Mouse (Mus musculus) forebrain, postnatal 0 days (tissue): ENCODE results near the gene Wnt3a. TPM values are rescaled to one million over a fixed set of nuclear protein-coding genes. Genes with fewer than 3 reads are reported as not detected.

Source experiments
- ATAC-seq: fragments of 200-750 bp; cut with Nextera tagmentation; 2 replicates; pipeline ENCODE4 v1.8.0; 2017; ENCODE audit warnings: mild to moderate bottlenecking, moderate library complexity
- DNase-seq: peaks from one replicate; pipeline ENCODE4 v3.0.0-alpha.2; 2015
- H3K27ac ChIP-seq: fragments of 300-500 bp; sonication (generic); 2 replicates; pipeline ENCODE4 v1.5.1; 2014; ENCODE audit warnings: low read depth, mild to moderate bottlenecking, antibody characterized with exemption, low read length, moderate library complexity, mixed read lengths
- H3K27me3 ChIP-seq: fragments of 300-500 bp; sonication (generic); 2 replicates; pipeline ENCODE4 v1.6.1; 2014; ENCODE audit warnings: mild to moderate bottlenecking, low read length, mixed read lengths; ENCODE audit not compliant: insufficient read depth
- H3K36me3 ChIP-seq: fragments of 300-500 bp; sonication (generic); 2 replicates; pipeline ENCODE4 v1.6.1; 2014; ENCODE audit warnings: mild to moderate bottlenecking, moderate library complexity; ENCODE audit not compliant: insufficient read depth
- H3K4me1 ChIP-seq: fragments of 300-500 bp; sonication (generic); 2 replicates; pipeline ENCODE4 v1.6.1; 2014; ENCODE audit warnings: antibody characterized with exemption; ENCODE audit not compliant: insufficient read depth
- H3K4me2 ChIP-seq: fragments of 300-500 bp; sonication (generic); 2 replicates; pipeline ENCODE4 v1.6.1; 2014; ENCODE audit warnings: low read depth, mild to moderate bottlenecking, moderate library complexity
- H3K4me3 ChIP-seq: fragments of 300-500 bp; sonication (generic); 2 replicates; pipeline ENCODE4 v1.5.1; 2014; ENCODE audit warnings: low read depth, low read length, mixed read lengths
- H3K9ac ChIP-seq: fragments of 300-500 bp; sonication (generic); 2 replicates; pipeline ENCODE4 v1.6.1; 2014; ENCODE audit warnings: mild to moderate bottlenecking
- H3K9me3 ChIP-seq: fragments of 300-500 bp; sonication (generic); 2 replicates; pipeline ENCODE4 v1.6.1; 2016; ENCODE audit warnings: low read length
- CTCF ChIP-seq: sonication (generic); IDR thresholded peaks from 2 replicates; pipeline ENCODE4 v1.5.1; 2016; ENCODE audit warnings: antibody characterized with exemption, control low read depth, low read depth
- WGBS: fragments of 180-500 bp; shearing (Covaris S2); extraction: QIAGEN DNeasy Blood & Tissue Kit; methylation state at CpG from one replicate; pipeline ENCODE4 v1.1.7; 2014; 5-methylcytosine and 5-hydroxymethylcytosine counted together
- microRNA-seq, 2 experiments: library from miRNA; unstranded; fragments of <30 nt; microRNA quantifications; one replicate each; pipeline ENCODE4; 2016
- polyA plus RNA-seq: library from polyadenylated mRNA; unstranded; fragments of >200 nt; fragmentation: Nextera tagmentation; extraction: Ambion mirVana; gene quantifications from 2 replicates; pipeline ENCODE4 v1.2.1, GENCODE M21; 2015
- total RNA-seq: library from RNA; depleted of rRNA; stranded (reverse); fragments of >200 nt; gene quantifications from 2 replicates; pipeline ENCODE4 v1.2.3, GENCODE M21; 2014; rRNA removed

Gene Wnt3a
- total and polyA plus RNA-seq, 2 experiments from 2014 or later = 0.29 to 0.52 TPM

GRCm38 (mm10) chr11:59209003-59209441, 81.5 kb downstream of the Wnt3a start:
- Histone ChIP-seq H3K4me1 (no peaks in the 10 kb centered on the region; the same call in 1 of the 2 replicates), H3K4me3 (peak overlapping the region; percentile 98), H3K27ac (peak overlapping the region; percentile 79), H3K9ac (peak overlapping the region; percentile 92), H3K9me3 (no peaks in the 10 kb centered on the region), H3K36me3 (peaks cover 43% of the 10 kb centered on the region), H3K27me3 (no peaks in the 10 kb centered on the region), H3K4me2 (peak overlapping the region; percentile 79)
- peak; percentile 74 for TF ChIP-seq CTCF
- peak; percentile 72 for DNase-seq
- ATAC-seq = peak; percentile 49
- 12% methylated on average over 18 of the region's 18 CpGs for WGBS

DNA sequence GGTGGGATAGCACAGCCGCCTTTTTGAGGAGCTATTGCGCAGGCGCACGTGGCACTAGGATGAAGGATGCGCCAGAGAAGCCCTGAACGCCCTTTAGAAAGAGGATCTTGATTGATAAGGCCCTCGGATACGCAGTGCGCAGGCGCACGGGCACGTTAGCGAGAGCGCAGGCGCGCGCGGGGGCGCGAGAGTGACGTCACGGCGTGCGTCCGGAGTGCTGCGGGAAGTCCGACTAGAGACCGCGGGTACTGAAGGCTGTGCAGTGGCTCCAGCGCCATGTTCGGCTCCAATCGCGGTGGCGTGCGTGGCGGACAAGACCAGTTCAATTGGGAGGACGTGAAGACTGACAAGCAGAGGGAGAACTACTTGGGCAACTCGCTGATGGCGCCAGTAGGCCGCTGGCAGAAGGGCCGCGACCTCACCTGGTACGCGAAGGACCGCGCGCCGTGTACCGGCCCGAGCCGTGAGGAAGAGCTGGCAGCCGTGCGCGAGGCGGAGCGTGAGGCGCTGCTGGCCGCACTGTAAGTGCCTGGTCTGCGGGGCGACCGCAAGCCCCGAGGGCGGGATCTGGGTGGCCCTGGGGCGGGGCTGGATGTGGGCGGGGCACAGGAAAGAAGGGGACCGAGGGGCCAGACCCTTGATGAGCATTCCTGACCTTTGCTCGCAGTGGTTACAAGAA, 82.3 kb downstream of the Wnt3a start, which contains the start of gene 2310033P09Rik:
Gene 2310033P09Rik (plus strand): TSS at position 169 of the 679 bp plus-strand sequence.
- peak; percentile 92 for ATAC-seq
- peak within 1 kb of the TSS; percentile 79 for H3K4me2 ChIP-seq
- H3K9ac ChIP-seq = peak within 1 kb of the TSS; percentile 92
- peak within 1 kb of the TSS; percentile 79 for H3K27ac ChIP-seq
- 3% methylated on average over 65 of the region's 67 CpGs for WGBS
- H3K36me3 ChIP-seq = peaks cover 45% of the 10 kb centered on the region
- TF ChIP-seq CTCF = 0 out of 2 replicates have a peak, but pooled peaks have one; percentile 2
- DNase-seq = peak; percentile 99
- H3K9me3 ChIP-seq = no peaks in the 10 kb centered on the region
- H3K27me3 ChIP-seq = no peaks in the 10 kb centered on the region
- H3K4me1 ChIP-seq = no peaks in the 10 kb centered on the region; the same call in 1 of the 2 replicates
- peak within 1 kb of the TSS; percentile 98 for H3K4me3 ChIP-seq

- ATAC-seq (peak; percentile 96), DNase-seq (peak; percentile 96)
- WGBS = 1% methylated on average over 63 of the region's 63 CpGs
These were observed 88.2 kb downstream of the Wnt3a start, which contains the start of gene Mrpl55 for GRCm38 (mm10) chr11:59202081-59202995. TSS of gene Mrpl55 (plus strand) at chr11:59202486.

GRCm38 (mm10) chr11:59201216-59202002, 89.1 kb downstream of the Wnt3a start:
- ATAC-seq = peak; percentile 18
- H3K9ac ChIP-seq = peak overlapping the region; percentile 76; the same call in 1 of the 2 replicates
- H3K9me3 ChIP-seq = no peaks in the 10 kb centered on the region
- no peak for TF ChIP-seq CTCF
- H3K27me3 ChIP-seq = no peaks in the 10 kb centered on the region
- peaks cover 9% of the 10 kb centered on the region; the same call in 1 of the 2 replicates for H3K4me1 ChIP-seq
- H3K4me2 ChIP-seq = peak overlapping the region; percentile 95
- 33% methylated on average over 16 of the region's 16 CpGs for WGBS
- peak overlapping the region; percentile 84 for H3K4me3 ChIP-seq
- DNase-seq = no peak
- peaks cover 16% of the 10 kb centered on the region for H3K36me3 ChIP-seq
- H3K27ac ChIP-seq = no peak overlapping the region

More at GRCm38 (mm10) chr11:59202081-59202995, 88.2 kb downstream of the Wnt3a start, which contains the start of gene Mrpl55:
- Histone ChIP-seq H3K36me3 (peaks cover 18% of the 10 kb centered on the region), H3K27me3 (no peaks in the 10 kb centered on the region), H3K9ac (peak within 1 kb of the TSS; percentile 76), H3K4me1 (peaks cover 9% of the 10 kb centered on the region; the same call in 1 of the 2 replicates), H3K4me2 (peak within 1 kb of the TSS; percentile 95), H3K9me3 (no peaks in the 10 kb centered on the region), H3K4me3 (peak within 1 kb of the TSS; percentile 84), H3K27ac (peak within 1 kb of the TSS; percentile 60; the same call in 1 of the 2 replicates)
- no peak for TF ChIP-seq CTCF

Small RNA genes within 50 kb of the gene (microRNA-seq; reads per million reads assigned to microRNA genes)
- 0 reads per million in 2 experiments for gene Gm24756

Other genes with a start within 250 kb of the Wnt3a start
- gene Obscn, start 154.3 kb downstream of the Wnt3a start, total RNA-seq = 1.5 and 1.7 TPM in 2 replicates
- 0.23 and 0.31 TPM in 2 replicates for gene Obscn, start 154.3 kb downstream of the Wnt3a start, polyA plus RNA-seq
- 11.2 and 13.8 TPM in 2 replicates for gene Iba57, start 127.0 kb downstream of the Wnt3a start, total RNA-seq
- 10.8 and 11.1 TPM in 2 replicates for gene Iba57, start 127.0 kb downstream of the Wnt3a start, polyA plus RNA-seq
- gene Gjc2, start 107.5 kb downstream of the Wnt3a start, total RNA-seq = 0.76 and 1.2 TPM in 2 replicates
- gene Gjc2, start 107.5 kb downstream of the Wnt3a start, polyA plus RNA-seq = 0.19 and 0.31 TPM in 2 replicates
- gene Guk1, start 98.5 kb downstream of the Wnt3a start, total RNA-seq = 122 and 157 TPM in 2 replicates
- 274 and 284 TPM in 2 replicates for gene Guk1, start 98.5 kb downstream of the Wnt3a start, polyA plus RNA-seq
- gene Mrpl55, start 88.3 kb downstream of the Wnt3a start, total RNA-seq = 45.2 and 69.5 TPM in 2 replicates
- 124 and 131 TPM in 2 replicates for gene Mrpl55, start 88.3 kb downstream of the Wnt3a start, polyA plus RNA-seq
- 5.2 and 6.9 TPM in 2 replicates for gene 2310033P09Rik, start 82.4 kb downstream of the Wnt3a start, total RNA-seq
- gene 2310033P09Rik, start 82.4 kb downstream of the Wnt3a start, polyA plus RNA-seq = 22.2 and 27.6 TPM in 2 replicates
- 355 and 372 TPM in 2 replicates for gene Arf1, start 62.5 kb downstream of the Wnt3a start, total RNA-seq
- 685 and 714 TPM in 2 replicates for gene Arf1, start 62.5 kb downstream of the Wnt3a start, polyA plus RNA-seq
- 1.9 and 5.6 TPM in 2 replicates for gene Wnt9a, start 16.2 kb upstream of the Wnt3a start, total RNA-seq
- 2.1 and 2.6 TPM in 2 replicates for gene Wnt9a, start 16.2 kb upstream of the Wnt3a start, polyA plus RNA-seq
- gene Prss38, start 84.9 kb upstream of the Wnt3a start, total RNA-seq = not detected in 2 replicates
- 0.12 TPM in 1 of 2 replicates, not detected in the other for gene Prss38, start 84.9 kb upstream of the Wnt3a start, polyA plus RNA-seq
- gene Jmjd4, start 159.3 kb upstream of the Wnt3a start, total RNA-seq = 26.5 and 27.7 TPM in 2 replicates
- gene Jmjd4, start 159.3 kb upstream of the Wnt3a start, polyA plus RNA-seq = 14.2 and 17.0 TPM in 2 replicates
- 369 and 373 TPM in 2 replicates for gene Snap47, start 160.4 kb upstream of the Wnt3a start, total RNA-seq
- gene Snap47, start 160.4 kb upstream of the Wnt3a start, polyA plus RNA-seq = 488 and 507 TPM in 2 replicates
- gene Zfp867, start 181.7 kb upstream of the Wnt3a start, total RNA-seq = 14.1 and 14.2 TPM in 2 replicates
- gene Zfp867, start 181.7 kb upstream of the Wnt3a start, polyA plus RNA-seq = 5.6 and 7.5 TPM in 2 replicates
- 15.9 and 21.4 TPM in 2 replicates for gene Zkscan17, start 236.0 kb upstream of the Wnt3a start, total RNA-seq
- gene Zkscan17, start 236.0 kb upstream of the Wnt3a start, polyA plus RNA-seq = 12.2 and 13.9 TPM in 2 replicates